Mouse (Mus musculus) adrenal gland, adult 18-20 months (tissue): ENCODE measurements around the gene Upk2. TPM values are rescaled to one million over a fixed set of nuclear protein-coding genes. Genes with fewer than 3 reads are reported as not detected.
"Not testable (repeated sequence)": the region's sequence is repeated elsewhere in the genome, so short reads cannot be mapped to it uniquely, and the experiment has no call there.

ENCODE experiments used
- DNase-seq, 2 experiments: peaks; one replicate each; pipeline ENCODE4 v3.0.0; 2021 to 2022; ENCODE audit warnings: low spot score in 2 of 2
- total RNA-seq, 2 experiments: library from RNA; stranded (reverse); gene quantifications; 1 replicate in 1 of 2; 2 replicates in 1 of 2; pipeline ENCODE4 v1.2.3; 2021

Gene Upk2
- total RNA-seq, 2 experiments from 2014 or later = not detected

DNA sequence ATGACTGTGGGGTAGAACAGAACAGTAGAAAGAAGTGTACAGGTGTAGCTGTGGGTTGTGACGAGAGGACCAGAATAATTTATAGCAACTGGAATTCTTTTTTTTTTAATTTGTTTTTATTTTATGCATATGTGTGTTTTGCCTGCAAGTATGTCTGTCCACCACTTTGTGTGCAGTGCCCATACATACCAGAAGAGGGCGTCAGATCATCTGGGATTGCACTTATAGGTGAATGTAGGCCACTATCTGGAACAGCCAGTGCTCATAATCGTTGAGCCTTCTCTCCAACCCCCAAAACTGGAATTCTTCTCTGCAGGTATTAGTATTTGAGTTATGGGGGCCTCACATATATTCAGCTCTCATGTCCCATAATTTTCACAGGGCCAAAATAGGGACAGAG is 18.4 kb upstream of the Upk2 start:
- DNase-seq = no peak

GRCm38 (mm10) chr9:44468800-44469199 is 14.0 kb upstream of the Upk2 start:
- no peak for DNase-seq

DNA sequence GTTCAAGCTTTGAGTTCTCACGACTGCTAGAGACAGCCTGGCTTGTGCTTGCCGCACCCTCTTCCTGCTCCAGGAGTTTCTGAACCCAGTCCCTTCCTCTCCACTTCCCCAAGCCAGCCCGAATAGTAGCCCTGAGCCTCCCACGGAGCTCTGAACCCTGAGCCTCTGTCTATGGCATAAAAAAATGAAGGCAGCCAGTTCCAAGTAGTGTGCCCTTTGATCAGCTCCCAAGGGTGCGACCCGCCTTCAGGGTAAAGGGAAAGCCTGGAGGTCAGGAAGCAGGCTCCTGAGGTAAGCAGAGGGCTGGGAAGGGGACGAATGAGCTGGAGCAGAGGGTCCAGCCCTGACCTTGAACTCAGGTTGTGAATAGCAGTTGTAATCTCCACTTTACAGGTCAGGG is 13.4 kb upstream of the Upk2 start:
- DNase-seq = no peak

DNA sequence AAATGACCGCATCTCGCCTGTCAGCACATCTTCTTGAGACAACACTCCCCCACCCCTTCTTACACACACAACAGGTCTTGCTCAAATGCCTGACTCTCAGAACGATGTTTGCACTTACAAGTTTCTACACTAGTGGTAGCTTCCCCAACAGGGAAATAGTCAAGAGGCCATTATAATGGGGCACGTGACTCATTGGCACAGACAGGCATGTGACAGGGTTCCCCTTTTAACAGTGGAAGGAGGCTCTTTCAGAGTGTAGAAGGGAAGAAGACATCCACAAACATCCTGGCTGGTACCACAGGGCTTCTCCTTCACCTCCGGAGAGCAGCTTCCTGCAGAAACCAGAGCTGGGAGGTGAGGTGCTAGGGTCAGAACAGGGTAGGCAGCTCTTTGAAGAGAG is 7.2 kb upstream of the Upk2 start:
- no peak for DNase-seq

DNA sequence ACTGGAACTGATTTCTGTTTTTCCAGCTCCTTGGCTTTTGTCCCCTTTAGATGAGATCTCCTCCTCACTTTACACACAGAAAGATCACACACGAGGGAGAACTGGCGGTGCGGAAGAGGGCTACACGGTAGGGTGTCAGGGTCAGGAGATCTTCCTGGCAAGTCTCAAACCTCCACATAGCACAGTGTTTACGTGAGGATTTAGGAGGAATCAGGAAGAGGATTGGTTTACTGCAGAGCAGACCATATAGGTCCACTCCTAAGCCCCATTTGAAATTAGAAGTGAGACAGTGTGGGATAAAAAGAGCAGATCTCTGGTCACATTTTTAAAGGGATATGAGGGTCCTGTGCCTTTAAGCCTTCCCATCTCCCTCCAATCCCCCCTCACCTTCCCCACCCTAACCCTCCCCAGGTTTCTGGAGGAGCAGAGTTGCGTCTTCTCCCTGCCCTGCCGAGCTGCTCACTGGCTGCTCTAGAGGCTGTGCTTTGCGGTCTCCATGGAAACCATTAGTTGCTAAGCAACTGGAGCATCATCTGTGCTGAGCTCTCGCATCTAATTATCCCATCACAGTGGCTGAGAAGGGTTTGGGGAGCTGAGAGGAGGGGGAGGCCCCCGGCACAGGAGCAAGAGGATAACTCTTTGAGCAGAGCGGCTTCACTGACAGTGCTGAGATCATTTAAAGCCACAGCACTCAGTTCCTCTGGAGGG is 2.4 kb upstream of the Upk2 start:
- DNase-seq = no peak

DNA sequence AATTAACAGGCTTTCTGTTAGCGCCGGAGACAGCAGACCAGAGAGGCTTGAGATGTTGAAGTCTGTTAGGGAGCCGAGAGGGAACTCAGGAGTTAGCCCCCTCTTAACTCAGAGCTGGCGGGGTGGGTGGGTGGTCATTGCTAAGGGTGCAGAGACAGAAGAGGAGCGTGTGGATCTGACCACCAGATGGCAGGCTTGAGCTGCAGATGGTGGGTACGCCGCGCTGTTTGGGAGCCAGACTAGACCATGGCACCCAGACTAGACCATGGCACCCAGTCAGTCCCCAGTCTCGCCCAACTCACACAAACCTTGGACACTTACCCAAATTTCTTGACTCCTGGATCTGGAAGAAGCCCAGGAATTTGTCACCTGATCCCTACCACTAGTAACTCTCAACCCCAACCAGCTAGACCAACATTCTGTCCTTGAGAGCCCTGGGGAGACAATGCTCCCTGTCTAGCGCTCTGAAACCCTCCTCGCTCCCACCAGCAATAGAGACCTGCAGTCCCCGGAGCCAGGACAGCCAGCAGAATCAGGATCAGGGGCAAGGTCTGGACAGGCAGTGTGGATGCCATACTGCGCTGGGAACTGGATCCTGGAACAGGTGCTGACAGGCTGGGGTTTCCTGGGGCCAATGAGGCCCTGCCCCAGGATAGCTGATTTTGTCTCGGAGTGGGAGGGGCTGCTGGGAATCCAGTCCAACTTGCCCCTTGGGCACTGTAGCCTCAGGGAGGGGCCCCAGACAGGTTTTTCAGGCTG is 465 bp downstream of the Upk2 start:
- DNase-seq = peak; percentile 82 to 90

DNA sequence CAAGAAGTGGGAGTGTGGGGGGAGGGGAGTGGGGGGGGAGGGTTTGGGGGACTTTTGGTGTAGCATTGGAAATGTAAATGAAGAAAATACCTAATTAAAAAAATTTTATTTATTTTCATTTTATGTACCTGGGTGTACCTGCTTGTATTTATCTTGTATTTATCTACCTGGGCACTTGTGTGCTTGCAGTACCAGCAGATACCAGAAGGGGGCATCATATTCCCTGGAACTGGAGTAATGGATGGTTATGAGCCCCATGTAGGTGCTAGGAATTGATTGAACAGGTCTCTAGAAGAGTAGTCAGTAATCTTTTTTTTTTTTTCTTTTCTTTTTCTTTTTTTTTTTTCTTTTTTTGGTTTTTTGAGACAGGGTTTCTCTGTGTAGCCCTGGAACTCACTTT is 4.4 kb downstream of the Upk2 start:
- DNase-seq = no peak

DNA sequence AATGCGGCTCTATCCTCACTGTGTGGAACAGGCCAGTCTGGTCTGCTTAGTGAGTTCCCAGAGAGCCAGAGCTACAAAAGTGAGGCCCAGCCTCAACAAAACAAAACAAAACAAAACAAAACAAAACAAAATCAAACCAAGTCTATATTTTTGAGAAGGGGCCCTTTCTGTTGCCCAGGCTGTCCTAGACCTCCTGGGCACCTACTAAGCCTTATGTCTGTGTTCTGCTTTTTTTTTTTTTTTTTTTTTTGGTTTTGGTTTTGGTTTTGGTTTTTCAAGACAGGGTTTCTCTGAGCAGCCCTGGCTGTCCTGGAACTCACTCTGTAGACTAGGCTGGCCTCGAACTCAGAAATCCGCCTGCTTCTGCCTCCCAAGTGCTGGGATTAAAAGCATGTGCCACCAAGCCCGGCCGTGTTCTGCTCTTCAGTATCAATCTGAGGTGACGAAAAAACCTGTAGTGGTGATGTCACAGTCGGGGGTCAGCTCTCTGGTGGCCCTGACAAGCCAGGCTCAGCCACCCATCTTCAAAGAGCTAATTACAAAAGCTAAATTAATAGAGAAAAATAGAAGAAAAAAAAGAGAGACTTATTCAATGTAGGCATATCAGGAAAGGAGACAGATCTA is 10.3 kb downstream of the Upk2 start:
- not testable (repeated sequence) for DNase-seq

DNA sequence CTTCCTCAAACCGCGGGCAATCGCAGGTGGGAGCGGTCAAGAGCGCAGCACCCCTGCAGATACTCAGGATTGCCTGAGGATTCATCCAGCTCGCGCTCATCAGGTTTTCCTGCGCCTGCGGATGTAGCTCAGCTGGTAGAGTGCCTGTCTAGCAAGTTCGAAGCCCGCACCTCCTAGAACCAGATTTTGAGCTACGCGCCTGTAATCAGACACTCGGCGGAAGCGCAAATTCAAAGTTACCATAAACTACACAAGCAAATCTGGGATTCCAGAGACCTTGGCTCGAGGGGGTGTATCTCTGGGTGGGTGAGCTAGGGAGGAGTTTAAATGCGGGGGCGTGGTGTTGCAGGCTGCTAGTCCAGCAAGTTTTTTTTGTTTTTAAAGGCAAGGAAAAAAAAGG is 13.8 kb downstream of the Upk2 start, which contains the start of gene Foxr1:
Gene Foxr1 (minus strand): TSS at position 176 of the 400 bp plus-strand sequence.
- DNase-seq = no peak

DNA sequence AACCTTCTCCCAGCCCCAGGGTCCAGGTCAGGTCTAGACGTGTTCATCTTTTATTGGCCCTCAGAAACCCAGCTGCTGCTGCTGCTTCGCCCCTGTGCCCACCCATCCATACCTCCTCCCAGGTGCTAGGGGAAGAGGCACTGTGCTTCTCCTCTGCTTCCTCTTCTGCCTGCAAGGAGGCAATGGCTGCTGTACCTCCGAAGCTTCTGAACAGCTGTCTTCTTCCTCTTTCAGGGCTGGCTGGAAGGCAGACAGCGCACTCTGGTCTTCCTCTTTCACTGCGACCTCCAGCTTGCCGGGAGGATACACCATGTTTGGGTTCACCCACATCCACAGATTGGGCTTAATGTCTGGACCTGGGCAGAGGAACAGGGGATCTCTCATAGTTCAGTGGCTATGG is 19.0 kb downstream of the Upk2 start:
- DNase-seq = no peak

- no peak for DNase-seq
These were observed 22.1 kb downstream of the Upk2 start for GRCm38 (mm10) chr9:44432577-44433185.

DNA sequence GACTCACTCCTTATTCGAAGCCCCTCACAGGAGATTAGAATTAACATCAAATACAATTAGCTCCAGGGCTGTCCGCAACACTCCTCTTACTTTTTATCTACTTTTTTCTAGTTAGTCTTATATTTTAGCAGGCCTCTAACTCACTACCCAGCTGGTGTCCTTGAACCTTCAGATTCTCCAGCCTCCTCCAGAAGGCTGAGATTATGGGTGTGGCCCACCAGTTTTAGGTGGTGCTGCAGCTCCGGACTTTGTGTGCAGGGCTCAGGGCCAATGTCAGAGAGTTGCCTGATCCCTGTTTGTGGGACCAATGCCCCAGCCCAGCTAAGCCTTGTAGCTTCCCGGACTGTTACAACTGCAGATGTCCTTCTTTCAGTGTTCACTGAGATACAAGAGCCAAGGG is 31.2 kb downstream of the Upk2 start:
- no peak for DNase-seq

DNA sequence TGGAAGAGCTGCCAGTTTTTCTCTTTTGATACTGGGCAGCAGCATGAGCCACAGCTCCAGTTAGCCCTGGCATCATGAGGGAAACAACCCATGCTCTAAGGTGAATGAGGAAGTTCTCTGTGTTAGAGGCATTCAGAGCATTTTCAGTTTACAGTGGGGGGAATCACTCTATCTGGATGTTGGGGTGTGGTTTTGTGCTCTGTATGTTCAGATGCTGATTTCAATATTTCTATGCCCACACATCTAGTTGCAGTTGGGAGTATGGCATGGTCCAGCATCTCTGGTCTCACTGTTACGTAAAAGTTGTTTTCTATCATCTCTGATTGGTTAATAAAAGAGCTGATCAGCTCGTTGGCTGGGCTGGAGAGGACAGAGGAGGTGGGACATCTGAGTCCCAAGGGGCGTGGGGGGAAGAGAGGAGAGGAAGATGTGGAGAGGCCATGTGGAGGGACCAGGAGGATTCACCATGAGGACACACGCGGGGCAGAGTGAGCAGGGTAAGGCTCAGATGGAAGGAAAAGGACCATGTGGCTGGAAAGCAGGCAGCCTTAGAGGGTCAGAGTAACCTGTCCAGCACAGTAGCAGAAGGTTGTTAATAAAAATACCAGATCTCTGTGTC is 34.4 kb downstream of the Upk2 start:
- DNase-seq = no peak

- DNase-seq = not testable (repeated sequence)
These were observed 35.0 kb downstream of the Upk2 start for GRCm38 (mm10) chr9:44419730-44420129.

DNA sequence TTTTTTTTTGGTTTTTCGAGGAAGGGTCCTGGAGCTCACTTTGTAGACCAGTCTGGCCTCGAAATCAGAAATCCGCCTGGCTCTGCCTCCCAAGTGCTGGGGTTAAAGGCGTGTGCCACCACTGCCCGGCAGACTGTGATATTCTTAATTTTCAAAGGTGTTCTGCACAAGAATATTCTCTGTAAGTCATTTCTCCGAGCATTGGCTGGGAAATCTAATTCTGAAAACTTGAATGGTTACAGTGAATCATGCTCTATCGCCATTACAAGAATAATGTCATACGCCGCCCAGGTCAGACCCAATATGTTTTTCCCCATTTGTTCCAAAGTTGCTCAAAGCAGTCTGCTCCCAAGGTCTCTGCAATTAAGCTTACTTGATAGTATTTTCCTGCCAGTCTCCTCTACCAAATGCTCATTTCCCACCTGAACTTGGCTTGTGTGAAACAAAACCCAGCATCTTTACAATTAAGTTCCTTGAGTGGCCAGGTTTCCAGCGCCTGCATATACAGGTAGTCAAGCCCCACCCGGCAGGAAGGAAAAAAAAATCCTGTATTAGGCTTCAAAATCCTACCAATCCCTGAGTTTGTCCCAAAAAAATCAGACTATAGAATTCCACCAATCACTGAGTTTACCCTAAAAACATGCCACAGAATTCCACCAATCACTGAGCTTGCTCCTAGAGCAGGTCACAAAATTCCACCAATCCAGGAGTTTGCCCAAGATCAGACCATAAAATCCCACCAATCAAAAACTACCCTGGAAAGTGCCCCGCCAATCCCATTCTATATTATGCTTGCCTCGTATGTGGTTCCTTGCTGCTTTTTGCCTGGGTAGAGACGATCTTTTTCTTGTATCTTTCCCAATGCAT is 36.0 kb downstream of the Upk2 start, which contains the start of gene Ccdc84:
Gene Ccdc84 (minus strand): TSS at position 51 of the 867 bp plus-strand sequence.
- DNase-seq = no peak

GRCm38 (mm10) chr9:44417892-44418363 is 36.8 kb downstream of the Upk2 start:
- peak; percentile 97 to 98 for DNase-seq

DNA sequence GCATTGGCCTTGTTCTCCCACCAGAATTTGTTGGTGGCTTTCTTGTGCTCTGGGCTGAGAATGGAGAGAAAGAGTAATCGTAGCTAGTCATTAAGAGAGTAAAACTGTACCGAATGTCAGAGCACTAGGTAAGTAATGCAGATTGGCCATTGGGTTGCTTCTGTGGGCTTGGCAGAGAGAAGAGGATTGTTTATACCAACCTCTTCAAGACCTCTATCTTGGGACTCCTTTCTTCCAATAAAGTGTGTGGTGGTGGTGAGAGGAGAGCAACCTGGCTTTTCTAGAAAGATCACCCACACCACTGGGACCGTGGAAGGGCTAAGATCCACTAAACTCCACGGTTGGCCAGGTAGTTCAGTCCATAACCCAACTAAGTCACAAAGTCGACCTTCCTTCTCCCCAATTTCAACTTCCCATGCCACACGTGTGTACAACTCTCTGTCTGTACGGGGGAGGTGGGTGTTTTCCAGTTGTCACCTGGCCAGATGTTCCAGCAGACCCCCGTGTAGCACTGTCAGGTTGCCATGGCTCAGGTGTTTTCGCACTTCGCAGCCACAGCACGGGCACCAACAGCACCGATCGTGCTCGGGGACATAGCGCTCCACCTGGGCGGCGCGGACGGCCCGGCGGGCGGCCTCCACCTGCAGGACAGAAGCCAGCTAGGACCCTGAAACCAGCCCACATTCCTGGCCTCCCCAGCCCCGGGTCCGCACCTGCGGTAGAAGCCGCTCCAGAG is 37.5 kb downstream of the Upk2 start:
- no peak for DNase-seq

GRCm38 (mm10) chr9:44412781-44413180 is 42.0 kb downstream of the Upk2 start:
- no peak for DNase-seq

DNA sequence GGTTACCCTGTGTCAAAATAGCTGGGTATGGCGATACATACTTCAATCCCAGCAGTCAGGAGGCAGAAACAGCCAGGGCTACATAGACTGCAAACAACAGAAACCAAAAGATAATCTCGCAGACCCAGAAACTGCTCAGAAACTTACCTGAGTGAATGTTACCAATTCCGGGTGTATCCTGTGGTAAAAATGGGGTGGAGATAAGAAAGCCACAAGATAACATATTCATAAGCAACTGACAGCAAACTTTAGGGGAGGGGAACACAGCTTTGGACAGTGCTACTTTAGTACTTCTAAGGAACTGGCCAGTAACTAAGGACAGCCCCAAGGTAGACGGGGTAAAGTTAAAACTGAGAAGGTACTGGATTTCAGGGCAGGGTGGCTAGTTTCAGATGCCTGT is 42.5 kb downstream of the Upk2 start:
- no peak for DNase-seq
